Mouse (Mus musculus) embryonic facial prominence, embryonic 10.5 days (tissue): ENCODE measurements around the gene Actr6. TPM values are rescaled to one million over a fixed set of nuclear protein-coding genes. Genes with fewer than 3 reads are reported as not detected.
"Not testable (repeated sequence)": the region's sequence is repeated elsewhere in the genome, so short reads cannot be mapped to it uniquely, and the experiment has no call there.

Experiments
- DNase-seq: peaks from one replicate; pipeline ENCODE4 v3.0.0-alpha.2; 2017; ENCODE audit warnings: low spot score
- H3K27ac ChIP-seq: fragments of 300-500 bp; sonication (generic); replicated peaks from 2 replicates; pipeline ENCODE4 v1.5.1; 2016; ENCODE audit warnings: mild to moderate bottlenecking
- H3K27me3 ChIP-seq: fragments of 300-500 bp; sonication (generic); replicated peaks from 2 replicates; pipeline ENCODE4 v1.6.1; 2016; ENCODE audit warnings: low read depth, mild to moderate bottlenecking; ENCODE audit not compliant: poor library complexity, severe bottlenecking
- H3K36me3 ChIP-seq: fragments of 300-500 bp; sonication (generic); replicated peaks from 2 replicates; pipeline ENCODE4 v1.6.1; 2016; ENCODE audit warnings: mild to moderate bottlenecking, moderate library complexity
- H3K4me1 ChIP-seq: fragments of 300-500 bp; sonication (generic); 2 replicates; pipeline ENCODE4 v1.6.1; 2016
- H3K4me3 ChIP-seq: fragments of 300-500 bp; sonication (generic); 2 replicates; pipeline ENCODE4 v1.5.1; 2016; ENCODE audit warnings: mild to moderate bottlenecking, moderate library complexity
- H3K9me3 ChIP-seq: fragments of 300-500 bp; sonication (generic); 2 replicates; pipeline ENCODE4 v1.6.1; 2016; ENCODE audit warnings: mild to moderate bottlenecking
- WGBS: fragments of 180-500 bp; shearing (Covaris S2); methylation state at CpG from one replicate; pipeline ENCODE4 v1.1.7; 2016; 5-methylcytosine and 5-hydroxymethylcytosine counted together
- polyA plus RNA-seq: library from polyadenylated mRNA; unstranded; fragments of >200 nt; fragmentation: Nextera tagmentation; extraction: Ambion mirVana; gene quantifications from 2 replicates; pipeline ENCODE4 v1.2.1, GENCODE M21; 2016

Gene Actr6
- polyA plus RNA-seq, 1 experiment from 2014 or later: 35.7 TPM

- Histone ChIP-seq H3K4me3 (no peak overlapping the region), H3K27ac (no peak overlapping the region), H3K9me3 (no peaks in the 10 kb centered on the region), H3K4me1 (peaks cover 16% of the 10 kb centered on the region), H3K27me3 (no peaks in the 10 kb centered on the region), H3K36me3 (peaks cover 25% of the 10 kb centered on the region)
- no peak for DNase-seq
- 86% methylated on average over 6 of the region's 6 CpGs for WGBS
Observed at GRCm38 (mm10) chr10:89730386-89730785, 1.7 kb downstream of the Actr6 start.

- Histone ChIP-seq H3K27ac (no peak overlapping the region), H3K27me3 (no peaks in the 10 kb centered on the region), H3K4me3 (no peak overlapping the region), H3K4me1 (no peaks in the 10 kb centered on the region), H3K9me3 (no peaks in the 10 kb centered on the region), H3K36me3 (peaks cover 75% of the 10 kb centered on the region)
- WGBS: 93% methylated on average over 14 of the region's 14 CpGs
- DNase-seq: no peak
Observed at GRCm38 (mm10) chr10:89722247-89723195, 9.6 kb downstream of the Actr6 start.

GRCm38 (mm10) chr10:89720796-89721195 lies 11.3 kb downstream of the Actr6 start:
- no peaks in the 10 kb centered on the region for H3K27me3 ChIP-seq
- H3K4me3 ChIP-seq: no peak overlapping the region
- DNase-seq: no peak
- peaks cover 68% of the 10 kb centered on the region for H3K36me3 ChIP-seq
- H3K4me1 ChIP-seq: no peaks in the 10 kb centered on the region
- WGBS: 96% methylated on average over 3 of the region's 3 CpGs
- H3K9me3 ChIP-seq: no peaks in the 10 kb centered on the region
- H3K27ac ChIP-seq: no peak overlapping the region

- Histone ChIP-seq H3K4me3 (no peak overlapping the region), H3K9me3 (no peaks in the 10 kb centered on the region), H3K4me1 (no peaks in the 10 kb centered on the region), H3K36me3 (peaks cover 68% of the 10 kb centered on the region), H3K27me3 (no peaks in the 10 kb centered on the region), H3K27ac (no peak overlapping the region)
- no peak for DNase-seq
Observed at GRCm38 (mm10) chr10:89720252-89720651, 11.8 kb downstream of the Actr6 start.

- no peak for DNase-seq
- Histone ChIP-seq H3K36me3 (peaks cover 70% of the 10 kb centered on the region), H3K27ac (no peak overlapping the region), H3K4me1 (no peaks in the 10 kb centered on the region), H3K9me3 (no peaks in the 10 kb centered on the region), H3K27me3 (no peaks in the 10 kb centered on the region), H3K4me3 (no peak overlapping the region)
- WGBS: 92% methylated on average over 10 of the region's 10 CpGs
Observed at GRCm38 (mm10) chr10:89714910-89715309, 17.2 kb downstream of the Actr6 start.

GRCm38 (mm10) chr10:89708720-89709119 lies 23.4 kb downstream of the Actr6 start:
- Histone ChIP-seq H3K36me3 (peaks cover 33% of the 10 kb centered on the region), H3K27me3 (no peaks in the 10 kb centered on the region), H3K4me1 (peaks cover 7% of the 10 kb centered on the region), H3K27ac (no peak overlapping the region), H3K4me3 (peak overlapping the region; percentile 29; the same call in 1 of the 2 replicates), H3K9me3 (no peaks in the 10 kb centered on the region)
- WGBS: 29% methylated on average over 10 of the region's 10 CpGs
- peak; percentile 42 for DNase-seq

- Histone ChIP-seq H3K9me3 (no peaks in the 10 kb centered on the region), H3K27me3 (no peaks in the 10 kb centered on the region), H3K4me3 (no peak overlapping the region), H3K36me3 (peaks cover 20% of the 10 kb centered on the region), H3K27ac (no peak overlapping the region), H3K4me1 (peaks cover 7% of the 10 kb centered on the region)
- WGBS: 83% methylated on average over 3 of the region's 3 CpGs
- no peak for DNase-seq
Observed at GRCm38 (mm10) chr10:89707397-89707796, 24.7 kb downstream of the Actr6 start.

- no peaks in the 10 kb centered on the region for H3K27me3 ChIP-seq
- H3K27ac ChIP-seq: no peak overlapping the region
- H3K4me3 ChIP-seq: no peak overlapping the region
- DNase-seq: peak; percentile 34
- no peaks in the 10 kb centered on the region for H3K4me1 ChIP-seq
- no peaks in the 10 kb centered on the region for H3K9me3 ChIP-seq
- WGBS: 50% methylated on average over 5 of the region's 5 CpGs
- no peaks in the 10 kb centered on the region for H3K36me3 ChIP-seq
Observed at GRCm38 (mm10) chr10:89703042-89703441, 29.1 kb downstream of the Actr6 start.

- Histone ChIP-seq H3K4me3 (no peak overlapping the region), H3K9me3 (no peaks in the 10 kb centered on the region), H3K4me1 (no peaks in the 10 kb centered on the region), H3K27ac (no peak overlapping the region), H3K27me3 (no peaks in the 10 kb centered on the region), H3K36me3 (no peaks in the 10 kb centered on the region)
- WGBS: 92% methylated on average over 3 of the region's 3 CpGs
- DNase-seq: no peak
Observed at GRCm38 (mm10) chr10:89697956-89698355, 34.1 kb downstream of the Actr6 start.

- H3K36me3 ChIP-seq, H3K9me3 ChIP-seq, H3K27ac ChIP-seq, H3K4me3 ChIP-seq, DNase-seq, H3K27me3 ChIP-seq, H3K4me1 ChIP-seq: not testable (repeated sequence)
- WGBS: 81% methylated on average over 2 of the region's 2 CpGs
Observed at GRCm38 (mm10) chr10:89696270-89696669, 35.8 kb downstream of the Actr6 start.

GRCm38 (mm10) chr10:89695194-89695911 lies 36.7 kb downstream of the Actr6 start:
- 84% methylated on average over 20 of the region's 20 CpGs for WGBS
- DNase-seq: no peak
- Histone ChIP-seq H3K4me3 (no peak overlapping the region), H3K27me3 (no peaks in the 10 kb centered on the region), H3K9me3 (no peaks in the 10 kb centered on the region), H3K27ac (no peak overlapping the region), H3K4me1 (no peaks in the 10 kb centered on the region), H3K36me3 (no peaks in the 10 kb centered on the region)

- no peak for DNase-seq
- WGBS: 65% methylated on average over 8 of the region's 8 CpGs
- no peaks in the 10 kb centered on the region for H3K36me3 ChIP-seq
- H3K27me3 ChIP-seq: no peaks in the 10 kb centered on the region
- no peak overlapping the region for H3K27ac ChIP-seq
- H3K4me1 ChIP-seq: peaks cover 10% of the 10 kb centered on the region
- H3K4me3 ChIP-seq: no peak overlapping the region
- H3K9me3 ChIP-seq: no peaks in the 10 kb centered on the region
Observed at GRCm38 (mm10) chr10:89690021-89690420, 42.1 kb downstream of the Actr6 start.

GRCm38 (mm10) chr10:89687455-89687854 lies 44.6 kb downstream of the Actr6 start:
- 85% methylated on average over 2 of the region's 2 CpGs for WGBS
- no peak for DNase-seq
- no peaks in the 10 kb centered on the region for H3K27me3 ChIP-seq

More at GRCm38 (mm10) chr10:89687455-89687854, 44.6 kb downstream of the Actr6 start:
- Histone ChIP-seq H3K36me3 (peaks cover 9% of the 10 kb centered on the region), H3K4me3 (no peak overlapping the region), H3K9me3 (no peaks in the 10 kb centered on the region), H3K4me1 (peaks cover 12% of the 10 kb centered on the region), H3K27ac (no peak overlapping the region)
